Mouse (Mus musculus): ENCODE measurements at regions not wholly inside any gene's neighbourhood (a gene's known extent, or its start where the extent isn't known, plus 50 kb on each side); places are given as distances from the start of the nearest gene placed in this dataset.

DNA sequence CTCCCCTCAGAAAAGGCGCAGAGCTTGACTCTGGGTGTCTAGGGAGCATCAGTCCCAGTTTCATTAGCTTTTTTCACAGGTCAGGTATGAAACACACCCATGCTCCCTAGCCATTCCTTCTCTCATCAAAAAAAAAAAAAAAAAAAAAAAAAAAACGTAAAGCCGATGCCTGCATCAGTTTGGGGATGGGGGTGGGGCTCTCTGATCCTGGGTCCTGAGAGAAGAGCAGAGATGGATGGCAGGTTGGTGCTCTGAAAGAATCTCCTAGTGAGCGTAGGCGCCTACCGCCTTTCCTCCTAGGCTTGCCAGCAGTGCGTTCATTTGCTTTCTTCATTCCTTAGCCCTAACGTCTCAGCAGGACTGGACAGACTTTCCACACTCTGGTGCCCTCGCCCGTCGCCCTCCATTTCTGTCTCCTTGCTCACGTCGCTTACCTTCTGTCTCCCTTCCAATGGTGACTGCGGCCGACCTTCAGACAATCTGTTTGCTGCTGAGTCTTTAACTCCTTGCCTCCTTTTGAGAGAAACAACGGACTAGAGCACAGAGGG lies 267.5 kb downstream of the Agtpbp1 start:
- TF ChIP-seq CTCF (conservative IDR thresholded peaks at IDR 0.05; ENCODE audit: low read length) (no peak), POU5F1 (IDR thresholded peaks at IDR 0.05; ENCODE audit: borderline replicate concordance, low read length) (no peak), NANOG (IDR thresholded peaks at IDR 0.05; ENCODE audit: borderline replicate concordance, low read length) (no peak)

All from E14TG2a.4 (cell line).